In genomic region chr6:34870136-34870535, GRCm38 (mm10) we compare ENCODE assay signal across 1 mouse cellular context.
A peak's percentile ranks its signal among the peaks of the same experiment; 100 is the strongest.
TF ChIP-seq lines count a peak whose summit lies in the region.

No protein-coding gene starts in this region.

TF ChIP-seq in MEL, 35 proteins besides CTCF, POLR2A, EP300 and RAD21:
- TF ChIP-seq NRF1 (IDR thresholded peaks at IDR 0.05; ENCODE audit: insufficient read depth, low read depth, low read length, poor library complexity, severe bottlenecking), result peak; percentile 44; the same call in 1 of the 2 replicates
- TF ChIP-seq JUND (IDR thresholded peaks at IDR 0.05; ENCODE audit: low read depth, low read length), result no peak
